Mouse (Mus musculus): ENCODE data around the gene St6galnac4. TPM values are rescaled to one million over a fixed set of nuclear protein-coding genes. Genes with fewer than 3 reads are reported as not detected.

St6galnac4 gene
- polyA plus RNA-seq, 1 experiment from 2014 or later: 35.1 TPM

DNA sequence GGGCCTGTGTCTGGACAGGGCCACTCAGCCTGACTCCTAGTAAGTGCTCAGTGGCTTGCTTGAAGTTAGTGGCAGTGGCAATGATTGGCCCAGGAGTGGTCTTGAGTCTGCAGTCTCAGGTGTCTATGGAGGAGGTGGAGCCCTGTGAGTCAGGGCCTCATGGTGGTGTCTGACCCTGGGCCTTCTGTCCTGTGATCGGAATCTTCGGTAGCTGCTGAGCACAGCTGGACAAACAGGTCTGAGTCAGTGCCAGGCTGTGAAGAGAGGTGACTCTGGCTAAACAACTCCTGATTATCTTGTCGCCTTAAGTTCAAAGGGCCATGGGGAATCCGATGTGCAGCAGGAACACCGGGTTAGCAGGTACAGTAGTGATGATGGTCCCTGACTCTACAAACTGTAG is 39.5 kb upstream of the St6galnac4 start:
- Histone ChIP-seq H3K27ac (ENCODE audit: low read depth, low read length) (no peak overlapping the region), H3K4me3 (ENCODE audit: low read depth, low read length) (no peak overlapping the region), H3K4me1 (ENCODE audit: control insufficient read depth, insufficient read depth, low read length) (peaks cover 10% of the 10 kb centered on the region; the same call in 1 of the 2 replicates), H3K27me3 (ENCODE audit: control insufficient read depth, insufficient read depth, low read length) (no peaks in the 10 kb centered on the region), H3K9me3 (ENCODE audit: control insufficient read depth, low read length) (no peaks in the 10 kb centered on the region), H3K4me2 (ENCODE audit: low read depth, low read length) (no peak overlapping the region), H3K36me3 (ENCODE audit: control insufficient read depth, insufficient read depth, low read length) (no peaks in the 10 kb centered on the region), H3K9ac (replicated peaks; ENCODE audit: low read depth, low read length) (no peak overlapping the region)
- ATAC-seq (ENCODE audit: low read depth): no peak
- WGBS: 93% methylated on average over 5 of the region's 5 CpGs

DNA sequence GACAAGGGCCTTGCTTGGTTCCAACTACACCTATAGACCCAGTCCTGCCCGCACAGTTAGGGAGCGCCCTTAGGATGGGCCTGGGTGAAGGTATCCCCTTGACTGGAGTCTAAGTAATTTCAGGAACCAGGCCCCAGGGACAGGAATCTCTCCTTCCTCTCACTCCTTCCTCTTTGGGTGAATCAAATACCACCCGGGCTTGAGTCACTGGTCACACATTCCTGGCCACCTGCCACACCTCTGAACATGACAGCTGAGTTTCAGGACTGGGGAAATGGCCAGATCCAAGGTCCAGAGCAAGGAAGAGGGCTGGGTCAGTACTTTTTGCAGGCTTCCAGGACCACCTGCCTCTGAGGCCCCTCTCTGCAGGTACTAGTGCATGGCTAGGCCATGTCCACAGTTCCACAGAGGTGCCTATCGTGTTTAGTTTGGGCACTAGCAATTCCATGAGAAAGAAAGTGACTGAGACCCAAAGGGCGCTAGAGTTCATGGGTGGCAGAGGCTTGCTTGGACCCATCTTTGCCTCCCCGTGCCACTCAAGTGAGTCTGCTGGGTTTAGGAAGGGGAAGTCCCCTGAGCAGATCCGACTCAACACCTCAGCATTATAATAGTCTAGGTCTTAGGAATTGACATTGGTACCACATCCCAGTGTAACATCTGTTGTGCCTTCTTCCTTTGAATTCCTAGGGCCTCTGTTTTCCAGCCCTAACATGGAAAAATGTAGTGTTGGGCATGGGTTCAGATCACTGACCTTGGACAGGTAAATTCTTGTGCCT is 38.7 kb upstream of the St6galnac4 start:
- Histone ChIP-seq H3K27ac (ENCODE audit: low read depth, low read length) (no peak overlapping the region), H3K4me3 (ENCODE audit: low read depth, low read length) (no peak overlapping the region), H3K4me2 (ENCODE audit: low read depth, low read length) (no peak overlapping the region), H3K4me1 (ENCODE audit: control insufficient read depth, insufficient read depth, low read length) (peaks cover 7% of the 10 kb centered on the region; the same call in 1 of the 2 replicates), H3K9me3 (ENCODE audit: control insufficient read depth, low read length) (no peaks in the 10 kb centered on the region), H3K27me3 (ENCODE audit: control insufficient read depth, insufficient read depth, low read length) (no peaks in the 10 kb centered on the region), H3K9ac (replicated peaks; ENCODE audit: low read depth, low read length) (no peak overlapping the region), H3K36me3 (ENCODE audit: control insufficient read depth, insufficient read depth, low read length) (no peaks in the 10 kb centered on the region)
- ATAC-seq (ENCODE audit: low read depth): no peak
- WGBS: 92% methylated on average over 7 of the region's 7 CpGs

DNA sequence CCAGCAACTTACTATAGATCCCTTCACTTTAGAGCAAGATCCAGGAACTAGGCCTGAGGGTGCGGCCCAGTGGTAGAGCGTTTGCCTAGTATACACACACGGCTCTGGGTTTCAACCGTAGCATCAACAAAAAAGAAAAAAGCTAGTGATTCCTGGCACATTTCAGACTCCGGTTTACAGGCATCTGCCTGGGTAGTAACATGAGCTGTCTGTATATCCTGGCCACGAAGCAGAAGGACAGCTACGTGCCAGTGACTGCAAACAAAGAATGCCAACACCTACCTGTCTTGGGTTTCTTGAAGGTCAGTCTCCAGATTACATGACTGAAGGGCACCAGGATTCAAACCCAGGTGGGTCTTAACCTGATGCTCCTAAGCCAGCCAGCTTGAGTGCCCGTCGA is 37.7 kb upstream of the St6galnac4 start:
- no peak overlapping the region for H3K4me2 ChIP-seq (ENCODE audit: low read depth, low read length)
- H3K27ac ChIP-seq (ENCODE audit: low read depth, low read length): no peak overlapping the region
- no peak overlapping the region for H3K9ac ChIP-seq (replicated peaks; ENCODE audit: low read depth, low read length)
- peaks cover 6% of the 10 kb centered on the region; the same call in 1 of the 2 replicates for H3K4me1 ChIP-seq (ENCODE audit: control insufficient read depth, insufficient read depth, low read length)
- 90% methylated on average over 9 of the region's 9 CpGs for WGBS
- H3K27me3 ChIP-seq (ENCODE audit: control insufficient read depth, insufficient read depth, low read length): no peaks in the 10 kb centered on the region
- H3K36me3 ChIP-seq (ENCODE audit: control insufficient read depth, insufficient read depth, low read length): no peaks in the 10 kb centered on the region
- no peak overlapping the region for H3K4me3 ChIP-seq (ENCODE audit: low read depth, low read length)
- ATAC-seq (ENCODE audit: low read depth): no peak
- no peaks in the 10 kb centered on the region for H3K9me3 ChIP-seq (ENCODE audit: control insufficient read depth, low read length)

DNA sequence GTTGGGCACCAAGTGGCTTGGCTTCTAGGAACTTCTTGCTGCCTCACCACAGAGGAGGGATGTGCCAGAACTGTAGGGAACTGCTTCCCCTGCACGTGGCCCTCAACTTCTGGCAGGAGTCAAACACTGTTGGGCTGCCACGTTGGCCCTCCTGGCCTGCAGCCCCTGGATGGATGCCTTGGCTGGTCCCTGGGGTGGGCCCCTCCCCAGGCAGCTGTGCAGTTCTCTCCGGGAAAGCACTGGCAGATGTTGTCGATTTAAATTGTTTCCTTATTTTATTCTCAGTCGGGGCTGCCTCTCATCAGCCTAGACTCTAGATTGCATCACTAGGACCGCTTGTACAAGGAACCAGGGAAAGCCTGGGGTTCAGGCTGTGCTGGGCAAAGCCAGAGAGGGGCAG is 37.1 kb upstream of the St6galnac4 start:
- ATAC-seq (ENCODE audit: low read depth): no peak
- no peaks in the 10 kb centered on the region for H3K9me3 ChIP-seq (ENCODE audit: control insufficient read depth, low read length)
- peaks cover 6% of the 10 kb centered on the region; the same call in 1 of the 2 replicates for H3K4me1 ChIP-seq (ENCODE audit: control insufficient read depth, insufficient read depth, low read length)
- H3K4me3 ChIP-seq (ENCODE audit: low read depth, low read length): no peak overlapping the region
- H3K27me3 ChIP-seq (ENCODE audit: control insufficient read depth, insufficient read depth, low read length): no peaks in the 10 kb centered on the region
- no peak overlapping the region for H3K4me2 ChIP-seq (ENCODE audit: low read depth, low read length)
- no peak overlapping the region for H3K9ac ChIP-seq (replicated peaks; ENCODE audit: low read depth, low read length)
- 68% methylated on average over 6 of the region's 6 CpGs for WGBS
- no peak overlapping the region for H3K27ac ChIP-seq (ENCODE audit: low read depth, low read length)
- no peaks in the 10 kb centered on the region for H3K36me3 ChIP-seq (ENCODE audit: control insufficient read depth, insufficient read depth, low read length)

DNA sequence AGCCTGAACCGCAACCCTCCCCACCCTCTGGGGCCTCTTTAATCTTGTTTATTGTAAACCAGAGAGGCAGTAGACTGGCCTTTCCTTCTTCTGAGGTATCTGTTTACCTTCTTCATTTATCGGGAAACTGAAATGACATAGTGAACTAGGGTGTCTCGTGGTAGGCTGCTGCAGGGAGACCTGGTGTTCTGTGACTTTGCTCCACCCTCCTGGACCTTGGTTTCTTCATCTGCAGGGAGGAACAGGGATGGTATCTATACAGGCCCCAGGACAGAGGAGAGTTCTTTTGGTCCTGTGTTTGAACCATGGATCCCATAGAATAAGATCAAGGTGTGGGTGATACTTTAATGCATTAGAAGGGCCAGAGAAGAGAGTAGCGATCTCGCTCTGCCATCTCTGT is 35.7 kb upstream of the St6galnac4 start:
- no peak overlapping the region for H3K9ac ChIP-seq (replicated peaks; ENCODE audit: low read depth, low read length)

DNA sequence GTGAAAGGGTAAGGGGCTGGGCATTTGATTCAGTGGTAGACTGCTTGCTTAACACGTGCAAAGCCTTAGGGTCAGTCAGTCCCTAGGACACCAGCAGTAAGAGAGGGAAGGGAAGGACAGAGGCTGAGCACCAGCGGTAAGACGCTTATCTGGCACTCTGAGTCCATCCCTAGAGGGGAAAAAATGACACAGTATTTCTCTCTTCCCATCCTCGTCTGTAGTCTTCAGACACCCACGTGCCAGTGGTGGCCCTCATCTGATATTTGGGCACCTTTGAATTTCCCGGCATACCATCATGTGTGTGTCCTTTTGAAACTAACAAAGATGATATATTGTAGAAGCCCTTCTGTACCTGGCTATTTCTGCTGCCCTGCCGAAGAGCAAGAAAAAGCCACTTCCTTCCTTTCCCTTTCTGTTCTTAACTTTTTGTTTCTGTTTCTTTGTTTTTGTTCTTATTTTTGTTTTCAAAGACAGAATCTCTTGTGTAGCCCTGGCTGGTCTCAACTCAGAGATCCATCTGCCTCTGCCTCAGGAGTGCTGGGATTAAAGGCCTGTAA is 33.2 kb upstream of the St6galnac4 start:
- no peak overlapping the region for H3K9ac ChIP-seq (replicated peaks; ENCODE audit: low read depth, low read length)
- H3K36me3 ChIP-seq (ENCODE audit: control insufficient read depth, insufficient read depth, low read length): no peaks in the 10 kb centered on the region
- WGBS: 78% methylated on average over 7 of the region's 7 CpGs
- H3K4me3 ChIP-seq (ENCODE audit: low read depth, low read length): no peak overlapping the region
- ATAC-seq (ENCODE audit: low read depth): no peak
- no peak overlapping the region for H3K27ac ChIP-seq (ENCODE audit: low read depth, low read length)
- no peaks in the 10 kb centered on the region for H3K27me3 ChIP-seq (ENCODE audit: control insufficient read depth, insufficient read depth, low read length)
- H3K9me3 ChIP-seq (ENCODE audit: control insufficient read depth, low read length): no peaks in the 10 kb centered on the region
- no peak overlapping the region for H3K4me2 ChIP-seq (ENCODE audit: low read depth, low read length)
- peaks cover 12% of the 10 kb centered on the region; the same call in 1 of the 2 replicates for H3K4me1 ChIP-seq (ENCODE audit: control insufficient read depth, insufficient read depth, low read length)

More for the DNA sequence above, 35.7 kb upstream of the St6galnac4 start:
- no peaks in the 10 kb centered on the region for H3K27me3 ChIP-seq (ENCODE audit: control insufficient read depth, insufficient read depth, low read length)
- H3K4me1 ChIP-seq (ENCODE audit: control insufficient read depth, insufficient read depth, low read length): peaks cover 6% of the 10 kb centered on the region; the same call in 1 of the 2 replicates
- H3K4me3 ChIP-seq (ENCODE audit: low read depth, low read length): no peak overlapping the region
- H3K27ac ChIP-seq (ENCODE audit: low read depth, low read length): no peak overlapping the region
- no peaks in the 10 kb centered on the region for H3K9me3 ChIP-seq (ENCODE audit: control insufficient read depth, low read length)
- WGBS: 88% methylated on average over 5 of the region's 5 CpGs
- no peaks in the 10 kb centered on the region for H3K36me3 ChIP-seq (ENCODE audit: control insufficient read depth, insufficient read depth, low read length)
- ATAC-seq (ENCODE audit: low read depth): no peak
- H3K4me2 ChIP-seq (ENCODE audit: low read depth, low read length): no peak overlapping the region

DNA sequence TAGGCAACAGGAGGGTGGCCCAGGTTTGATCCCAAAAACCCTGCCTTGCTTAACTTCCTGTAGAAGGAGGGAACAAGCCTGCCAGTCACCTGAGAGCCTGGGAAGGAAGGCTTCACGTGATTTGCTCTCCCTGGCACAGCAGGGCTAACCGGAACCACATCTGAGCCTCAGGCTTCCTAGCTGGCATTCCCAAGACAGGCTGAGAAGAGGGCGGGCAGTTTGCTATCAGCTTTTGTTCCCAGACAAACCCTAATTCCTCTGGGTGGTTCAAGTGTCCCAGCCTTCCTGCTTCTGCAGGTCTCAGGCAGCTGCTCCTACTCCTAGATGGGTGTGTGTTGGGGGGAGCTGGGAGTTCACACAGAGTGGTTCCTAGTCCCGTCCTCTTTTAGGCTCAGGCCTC is 31.4 kb upstream of the St6galnac4 start:
- Histone ChIP-seq H3K9me3 (ENCODE audit: control insufficient read depth, low read length) (no peaks in the 10 kb centered on the region), H3K27me3 (ENCODE audit: control insufficient read depth, insufficient read depth, low read length) (no peaks in the 10 kb centered on the region), H3K27ac (ENCODE audit: low read depth, low read length) (no peak overlapping the region), H3K4me1 (ENCODE audit: control insufficient read depth, insufficient read depth, low read length) (peaks cover 16% of the 10 kb centered on the region; the same call in 1 of the 2 replicates), H3K9ac (replicated peaks; ENCODE audit: low read depth, low read length) (no peak overlapping the region), H3K4me2 (ENCODE audit: low read depth, low read length) (no peak overlapping the region), H3K4me3 (ENCODE audit: low read depth, low read length) (no peak overlapping the region), H3K36me3 (ENCODE audit: control insufficient read depth, insufficient read depth, low read length) (no peaks in the 10 kb centered on the region)
- WGBS: 39% methylated on average over 4 of the region's 4 CpGs
- ATAC-seq (ENCODE audit: low read depth): no peak

DNA sequence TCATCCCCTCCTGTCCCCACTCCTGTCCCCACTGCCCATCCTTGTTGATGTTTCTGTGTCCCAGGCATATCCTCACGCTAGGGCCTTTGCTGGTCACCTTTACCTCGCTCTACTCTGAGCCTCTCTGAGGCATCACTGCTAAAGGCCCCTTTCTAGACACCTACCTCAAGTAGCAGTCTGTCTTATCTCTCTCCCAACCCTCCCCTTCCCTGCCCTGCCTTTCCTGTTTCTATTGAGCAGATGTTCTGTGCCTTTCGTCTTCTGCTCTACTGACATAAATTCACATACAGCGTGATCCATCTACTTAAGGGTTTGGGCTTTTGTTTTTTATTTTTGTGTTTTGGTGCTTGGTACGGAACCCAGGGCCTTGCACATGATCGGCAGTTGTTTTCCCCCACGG is 30.9 kb upstream of the St6galnac4 start:
- H3K27ac ChIP-seq (ENCODE audit: low read depth, low read length): peak overlapping the region; percentile 16; the same call in 1 of the 2 replicates
- no peak overlapping the region for H3K9ac ChIP-seq (replicated peaks; ENCODE audit: low read depth, low read length)
- H3K4me3 ChIP-seq (ENCODE audit: low read depth, low read length): no peak overlapping the region
- H3K27me3 ChIP-seq (ENCODE audit: control insufficient read depth, insufficient read depth, low read length): no peaks in the 10 kb centered on the region
- H3K4me2 ChIP-seq (ENCODE audit: low read depth, low read length): no peak overlapping the region
- H3K9me3 ChIP-seq (ENCODE audit: control insufficient read depth, low read length): no peaks in the 10 kb centered on the region
- peaks cover 14% of the 10 kb centered on the region; the same call in 1 of the 2 replicates for H3K4me1 ChIP-seq (ENCODE audit: control insufficient read depth, insufficient read depth, low read length)
- no peaks in the 10 kb centered on the region for H3K36me3 ChIP-seq (ENCODE audit: control insufficient read depth, insufficient read depth, low read length)
- ATAC-seq (ENCODE audit: low read depth): no peak
- whole genome bisulfite sequencing: 67% methylated on average over 7 of the region's 7 CpGs

DNA sequence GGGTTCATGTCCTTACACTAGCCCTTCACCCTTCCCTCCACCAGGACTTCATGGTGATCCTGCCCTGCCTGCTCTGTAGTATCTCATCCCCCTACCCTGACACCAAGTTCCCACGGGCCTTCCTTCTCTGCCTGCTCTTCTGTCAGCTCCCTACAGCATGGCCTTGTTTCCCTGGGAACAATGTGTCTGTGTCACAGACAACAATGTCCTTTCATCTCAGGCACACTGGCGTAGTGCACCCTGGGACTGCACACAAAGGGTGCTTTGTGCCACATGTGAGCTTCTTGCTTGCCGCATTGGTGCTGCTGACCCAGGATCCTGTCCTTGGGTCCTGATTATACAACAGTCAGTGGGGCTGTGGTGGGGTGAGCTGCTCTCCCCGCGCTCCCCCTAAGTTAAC is 27.3 kb upstream of the St6galnac4 start:
- ATAC-seq (ENCODE audit: low read depth): peak; percentile 87
- peaks cover 11% of the 10 kb centered on the region; the same call in 1 of the 2 replicates for H3K36me3 ChIP-seq (ENCODE audit: control insufficient read depth, insufficient read depth, low read length)
- H3K4me1 ChIP-seq (ENCODE audit: control insufficient read depth, insufficient read depth, low read length): peaks cover 14% of the 10 kb centered on the region; the same call in 1 of the 2 replicates
- H3K27ac ChIP-seq (ENCODE audit: low read depth, low read length): peak overlapping the region; percentile 71
- H3K27me3 ChIP-seq (ENCODE audit: control insufficient read depth, insufficient read depth, low read length): no peaks in the 10 kb centered on the region
- H3K4me3 ChIP-seq (ENCODE audit: low read depth, low read length): no peak overlapping the region
- H3K4me2 ChIP-seq (ENCODE audit: low read depth, low read length): no peak overlapping the region
- WGBS: 3% methylated on average over 5 of the region's 5 CpGs
- H3K9ac ChIP-seq (replicated peaks; ENCODE audit: low read depth, low read length): no peak overlapping the region
- no peaks in the 10 kb centered on the region for H3K9me3 ChIP-seq (ENCODE audit: control insufficient read depth, low read length)
